9 mouse cellular contexts compared by ENCODE assay signal in genomic region chr14:66499896-66500295, GRCm38 (mm10).
A peak's percentile ranks its signal among the peaks of the same experiment; 100 is the strongest.
DNase-seq lines count a peak whose midpoint lies in the region; ATAC-seq and TF ChIP-seq lines count a peak whose summit lies in the region.
"Had no signal": no experiment of that assay in that cellular context is flagged by ENCODE, and none has a peak within 500 bp of the region (broad histone marks: within the 10 kb centered on the region; RNA-seq: fewer than 3 reads in every experiment).

No protein-coding gene starts in this region.

- H3K4me3 ChIP-seq in lung, postnatal 0 days (ENCODE audit: low read depth, low read length) = no peak overlapping the region

- 26% methylated on average over 11 of the region's 11 CpGs for WGBS in lung, postnatal 0 days

- no peaks in the 10 kb centered on the region for H3K36me3 ChIP-seq in lung, postnatal 0 days (ENCODE audit: insufficient read depth, low read length)

- peak; percentile 5 for DNase-seq in thymus, postnatal 14 days
- DNase-seq in thymus, postnatal 0 days (ENCODE audit: low spot score) = no peak
- DNase-seq in fibroblast of lung, adult 2 months (ENCODE audit: low read depth) = peak; percentile 50
- DNase-seq in heart, postnatal 10 days = peak; percentile 79 to 81
- peak; percentile 85 for DNase-seq in kidney, postnatal 10 days
- DNase-seq in lung, postnatal 0 days (ENCODE audit: low spot score) = peak; percentile 88
- peak; percentile 60 for DNase-seq in right cerebral cortex, postnatal 14 days

- 0 out of 2 replicates have a peak overlapping the region, but pooled peaks have one; percentile 25 for H3K4me2 ChIP-seq in lung, postnatal 0 days (replicated peaks; ENCODE audit: low read depth, low read length)

- ATAC-seq in lung, postnatal 0 days = peak; percentile 86
- ATAC-seq in megakaryocyte progenitor cell, adult 5-6 weeks (replicated peaks; ENCODE audit: poor library complexity) = no peak
- ATAC-seq: Patski had no signal

- no peak overlapping the region for H3K9ac ChIP-seq in lung, postnatal 0 days (replicated peaks; ENCODE audit: low read depth)

- H3K4me1 ChIP-seq in lung, postnatal 0 days (ENCODE audit: insufficient read depth, low read depth, low read length) = no peaks in the 10 kb centered on the region

- no peak for TF ChIP-seq EP300 in lung, postnatal 0 days (IDR thresholded peaks at IDR 0.05)

- H3K27me3 ChIP-seq in lung, postnatal 0 days (replicated peaks; ENCODE audit: insufficient read depth, low read length) = no peaks in the 10 kb centered on the region
- H3K27me3 ChIP-seq: Patski had no signal

- intact Hi-C loops in heart, postnatal 10 days (cut with DNase I) = no loop called here

- TF ChIP-seq CTCF in lung, postnatal 0 days (IDR thresholded peaks at IDR 0.05) = no peak

- no peaks in the 10 kb centered on the region for H3K9me3 ChIP-seq in lung, postnatal 0 days (ENCODE audit: low read length)

- H3K27ac ChIP-seq in lung, postnatal 0 days (ENCODE audit: low read length) = no peak overlapping the region
